Mouse (Mus musculus): Measurements from ENCODE around the gene Zp2. TPM values are rescaled to one million over a fixed set of nuclear protein-coding genes. Genes with fewer than 3 reads are reported as not detected.

Gene Zp2
- total and polyA plus RNA-seq, 3 experiments, result not detected

GRCm38 (mm10) chr7:120142743-120143142 lies 2.3 kb downstream of the Zp2 start:
- DNase-seq, result no peak

GRCm38 (mm10) chr7:120128951-120129350 lies 16.1 kb downstream of the Zp2 start:
- DNase-seq, result peak; percentile 20

GRCm38 (mm10) chr7:120127686-120128059 lies 17.4 kb downstream of the Zp2 start:
- DNase-seq, result no peak

- no peak for DNase-seq
Measured at GRCm38 (mm10) chr7:120126976-120127685, 18.0 kb downstream of the Zp2 start.

- peak; percentile 78 for DNase-seq
Measured at GRCm38 (mm10) chr7:120124844-120125243, 20.2 kb downstream of the Zp2 start.

- peak; percentile 52 for DNase-seq
Measured at GRCm38 (mm10) chr7:120123776-120124175, 21.3 kb downstream of the Zp2 start.

GRCm38 (mm10) chr7:120117529-120117928 lies 27.6 kb downstream of the Zp2 start:
- peak; percentile 85 for DNase-seq

- no peak for DNase-seq
Measured at GRCm38 (mm10) chr7:120116976-120117375, 28.1 kb downstream of the Zp2 start.

GRCm38 (mm10) chr7:120109676-120110075 lies 35.4 kb downstream of the Zp2 start:
- peak; percentile 78 for DNase-seq

GRCm38 (mm10) chr7:120106356-120106755 lies 38.7 kb downstream of the Zp2 start:
- no peak for DNase-seq

- DNase-seq, result no peak
Measured at GRCm38 (mm10) chr7:120104975-120105374, 40.1 kb downstream of the Zp2 start.

GRCm38 (mm10) chr7:120103019-120103567 lies 42.0 kb downstream of the Zp2 start:
- DNase-seq, result peak; percentile 84

- DNase-seq, result peak; percentile 97
Measured at GRCm38 (mm10) chr7:120102164-120102972, 42.7 kb downstream of the Zp2 start, which contains the start of gene Tmem159. Gene Tmem159, plus strand, starts transcription at chr7:120102353.

- DNase-seq, result peak; percentile 86
Measured at GRCm38 (mm10) chr7:120098403-120098802, 46.7 kb downstream of the Zp2 start.

GRCm38 (mm10) chr7:120097845-120098244 lies 47.2 kb downstream of the Zp2 start:
- peak; percentile 72 for DNase-seq

- no peak for DNase-seq
Measured at GRCm38 (mm10) chr7:120095180-120095579, 49.9 kb downstream of the Zp2 start, which contains the start of gene Dnah3. Gene Dnah3, minus strand, starts transcription at chr7:120095280.

- no peak for DNase-seq
Measured at GRCm38 (mm10) chr7:120094216-120094615, 50.9 kb downstream of the Zp2 start.

- DNase-seq, result no peak
Measured at GRCm38 (mm10) chr7:120093033-120093432, 52.1 kb downstream of the Zp2 start.

GRCm38 (mm10) chr7:120080177-120080576 lies 64.9 kb downstream of the Zp2 start:
- no peak for DNase-seq

Measured in adrenal gland, adult 2 months (tissue).